Mouse (Mus musculus) embryonic facial prominence, embryonic 10.5 days (tissue): Measurements from ENCODE around the gene Pigk. TPM values are rescaled to one million over a fixed set of nuclear protein-coding genes. Genes with fewer than 3 reads are reported as not detected.
A peak's percentile ranks its signal among the peaks of the same experiment; 100 is the strongest.

Experiments used
- DNase-seq: peaks from one replicate; pipeline ENCODE4 v3.0.0-alpha.2; 2017; ENCODE audit warnings: low spot score
- H3K27ac ChIP-seq: fragments of 300-500 bp; sonication (generic); replicated peaks from 2 replicates; pipeline ENCODE4 v1.5.1; 2016; ENCODE audit warnings: mild to moderate bottlenecking
- H3K27me3 ChIP-seq: fragments of 300-500 bp; sonication (generic); replicated peaks from 2 replicates; pipeline ENCODE4 v1.6.1; 2016; ENCODE audit warnings: low read depth, mild to moderate bottlenecking; ENCODE audit not compliant: poor library complexity, severe bottlenecking
- H3K36me3 ChIP-seq: fragments of 300-500 bp; sonication (generic); replicated peaks from 2 replicates; pipeline ENCODE4 v1.6.1; 2016; ENCODE audit warnings: mild to moderate bottlenecking, moderate library complexity
- H3K4me1 ChIP-seq: fragments of 300-500 bp; sonication (generic); 2 replicates; pipeline ENCODE4 v1.6.1; 2016
- H3K4me3 ChIP-seq: fragments of 300-500 bp; sonication (generic); 2 replicates; pipeline ENCODE4 v1.5.1; 2016; ENCODE audit warnings: mild to moderate bottlenecking, moderate library complexity
- H3K9me3 ChIP-seq: fragments of 300-500 bp; sonication (generic); 2 replicates; pipeline ENCODE4 v1.6.1; 2016; ENCODE audit warnings: mild to moderate bottlenecking
- WGBS: fragments of 180-500 bp; shearing (Covaris S2); methylation state at CpG from one replicate; pipeline ENCODE4 v1.1.7; 2016; 5-methylcytosine and 5-hydroxymethylcytosine counted together
- polyA plus RNA-seq: library from polyadenylated mRNA; unstranded; fragments of >200 nt; fragmentation: Nextera tagmentation; extraction: Ambion mirVana; gene quantifications from 2 replicates; pipeline ENCODE4 v1.2.1, GENCODE M21; 2016

Pigk gene
- 32.4 and 34.1 TPM in 2 replicates for polyA plus RNA-seq

- H3K36me3 ChIP-seq, result no peaks in the 10 kb centered on the region; the same call in 1 of the 2 replicates
- H3K4me1 ChIP-seq, result peaks cover 16% of the 10 kb centered on the region
- WGBS, result under 1% methylated on average over 48 of the region's 48 CpGs
- no peaks in the 10 kb centered on the region for H3K9me3 ChIP-seq
- H3K27ac ChIP-seq, result peak within 1 kb of the TSS; percentile 89
- no peaks in the 10 kb centered on the region for H3K27me3 ChIP-seq
- peak; percentile 94 for DNase-seq
- peak within 1 kb of the TSS; percentile 68 for H3K4me3 ChIP-seq
Measured at GRCm38 (mm10) chr3:152713991-152714902, at the start of gene Pigk. TSS of gene Pigk (plus strand) at chr3:152714100.

GRCm38 (mm10) chr3:152666991-152667355, 46.9 kb upstream of the Pigk start:
- DNase-seq, result peak; percentile 58
- under 1% methylated on average over 16 of the region's 16 CpGs for WGBS
- H3K4me1 ChIP-seq, result peaks cover 15% of the 10 kb centered on the region
- no peaks in the 10 kb centered on the region for H3K9me3 ChIP-seq
- H3K36me3 ChIP-seq, result no peaks in the 10 kb centered on the region
- H3K4me3 ChIP-seq, result peak overlapping the region; percentile 73
- H3K27ac ChIP-seq, result no peak overlapping the region
- H3K27me3 ChIP-seq, result peaks cover 54% of the 10 kb centered on the region

- Histone ChIP-seq H3K36me3 (no peaks in the 10 kb centered on the region), H3K27ac (peak overlapping the region; percentile 76), H3K4me1 (peaks cover 15% of the 10 kb centered on the region), H3K9me3 (no peaks in the 10 kb centered on the region), H3K27me3 (peaks cover 54% of the 10 kb centered on the region), H3K4me3 (peak overlapping the region; percentile 73)
- WGBS, result under 1% methylated on average over 82 of the region's 82 CpGs
- DNase-seq, result peak; percentile 68
Measured at GRCm38 (mm10) chr3:152667356-152668211, 46.3 kb upstream of the Pigk start.

- DNase-seq, result no peak
- Histone ChIP-seq H3K27ac (peak within 1 kb of the TSS; percentile 76), H3K4me3 (peak within 1 kb of the TSS; percentile 73), H3K4me1 (peaks cover 15% of the 10 kb centered on the region), H3K9me3 (no peaks in the 10 kb centered on the region), H3K27me3 (peaks cover 54% of the 10 kb centered on the region), H3K36me3 (no peaks in the 10 kb centered on the region)
- 5% methylated on average over 5 of the region's 5 CpGs for WGBS
Measured at GRCm38 (mm10) chr3:152668239-152668638, 45.7 kb upstream of the Pigk start, which contains the start of gene Ak5. TSS of gene Ak5 (minus strand) at chr3:152668360.

- Histone ChIP-seq H3K4me3 (no peak overlapping the region), H3K27ac (no peak overlapping the region), H3K4me1 (peaks cover 15% of the 10 kb centered on the region), H3K9me3 (no peaks in the 10 kb centered on the region), H3K27me3 (peaks cover 54% of the 10 kb centered on the region), H3K36me3 (no peaks in the 10 kb centered on the region)
- no peak for DNase-seq
- WGBS, result 72% methylated on average over 2 of the region's 2 CpGs
Measured at GRCm38 (mm10) chr3:152668793-152669192, 45.1 kb upstream of the Pigk start.

GRCm38 (mm10) chr3:152669783-152670182, 44.1 kb upstream of the Pigk start:
- Histone ChIP-seq H3K4me3 (no peak overlapping the region), H3K27me3 (peaks cover 50% of the 10 kb centered on the region), H3K27ac (no peak overlapping the region), H3K36me3 (no peaks in the 10 kb centered on the region), H3K9me3 (no peaks in the 10 kb centered on the region), H3K4me1 (peaks cover 15% of the 10 kb centered on the region)
- no peak for DNase-seq
- WGBS, result 76% methylated on average over 3 of the region's 3 CpGs

- no peak for DNase-seq
- Histone ChIP-seq H3K27me3 (peaks cover 3% of the 10 kb centered on the region), H3K4me3 (no peak overlapping the region), H3K27ac (no peak overlapping the region), H3K9me3 (no peaks in the 10 kb centered on the region), H3K4me1 (no peaks in the 10 kb centered on the region; the same call in 1 of the 2 replicates), H3K36me3 (no peaks in the 10 kb centered on the region)
- 83% methylated on average over 6 of the region's 6 CpGs for WGBS
Measured at GRCm38 (mm10) chr3:152674663-152675062, 39.2 kb upstream of the Pigk start.

GRCm38 (mm10) chr3:152688532-152688931, 25.4 kb upstream of the Pigk start:
- Histone ChIP-seq H3K27ac (no peak overlapping the region), H3K36me3 (no peaks in the 10 kb centered on the region), H3K4me1 (no peaks in the 10 kb centered on the region), H3K4me3 (no peak overlapping the region), H3K27me3 (no peaks in the 10 kb centered on the region), H3K9me3 (no peaks in the 10 kb centered on the region)
- 85% methylated on average over 5 of the region's 5 CpGs for WGBS
- DNase-seq, result no peak

- DNase-seq, result no peak
- H3K9me3 ChIP-seq, result no peaks in the 10 kb centered on the region
- H3K27me3 ChIP-seq, result no peaks in the 10 kb centered on the region
- WGBS, result 85% methylated on average over 9 of the region's 9 CpGs
- H3K27ac ChIP-seq, result no peak overlapping the region
- no peaks in the 10 kb centered on the region for H3K36me3 ChIP-seq
- H3K4me1 ChIP-seq, result no peaks in the 10 kb centered on the region
- H3K4me3 ChIP-seq, result no peak overlapping the region
Measured at GRCm38 (mm10) chr3:152689105-152689504, 24.8 kb upstream of the Pigk start.

GRCm38 (mm10) chr3:152694950-152695349, 18.9 kb upstream of the Pigk start:
- no peak for DNase-seq
- H3K27me3 ChIP-seq, result no peaks in the 10 kb centered on the region
- H3K4me1 ChIP-seq, result peaks cover 4% of the 10 kb centered on the region; the same call in 1 of the 2 replicates
- H3K36me3 ChIP-seq, result no peaks in the 10 kb centered on the region
- 91% methylated on average over 3 of the region's 3 CpGs for WGBS
- no peaks in the 10 kb centered on the region for H3K9me3 ChIP-seq
- no peak overlapping the region for H3K27ac ChIP-seq
- H3K4me3 ChIP-seq, result no peak overlapping the region

- H3K36me3 ChIP-seq, result no peaks in the 10 kb centered on the region
- H3K4me1 ChIP-seq, result peaks cover 4% of the 10 kb centered on the region; the same call in 1 of the 2 replicates
- no peak for DNase-seq
- 87% methylated on average over 5 of the region's 5 CpGs for WGBS
- H3K27me3 ChIP-seq, result no peaks in the 10 kb centered on the region
- H3K4me3 ChIP-seq, result no peak overlapping the region
- H3K9me3 ChIP-seq, result no peaks in the 10 kb centered on the region
- no peak overlapping the region for H3K27ac ChIP-seq
Measured at GRCm38 (mm10) chr3:152698017-152698416, 15.9 kb upstream of the Pigk start.

GRCm38 (mm10) chr3:152699261-152699660, 14.6 kb upstream of the Pigk start:
- H3K4me1 ChIP-seq, result peaks cover 4% of the 10 kb centered on the region; the same call in 1 of the 2 replicates
- H3K36me3 ChIP-seq, result no peaks in the 10 kb centered on the region
- no peak overlapping the region for H3K4me3 ChIP-seq
- H3K9me3 ChIP-seq, result no peaks in the 10 kb centered on the region
- no peak overlapping the region for H3K27ac ChIP-seq
- DNase-seq, result no peak
- 67% methylated on average over 8 of the region's 8 CpGs for WGBS
- H3K27me3 ChIP-seq, result no peaks in the 10 kb centered on the region
